Mouse (Mus musculus): Measurements from ENCODE around the gene Tescl. TPM values are rescaled to one million over a fixed set of nuclear protein-coding genes. Genes with fewer than 3 reads are reported as not detected.

Tescl gene
- polyA plus RNA-seq, 1 experiment = not detected

DNA sequence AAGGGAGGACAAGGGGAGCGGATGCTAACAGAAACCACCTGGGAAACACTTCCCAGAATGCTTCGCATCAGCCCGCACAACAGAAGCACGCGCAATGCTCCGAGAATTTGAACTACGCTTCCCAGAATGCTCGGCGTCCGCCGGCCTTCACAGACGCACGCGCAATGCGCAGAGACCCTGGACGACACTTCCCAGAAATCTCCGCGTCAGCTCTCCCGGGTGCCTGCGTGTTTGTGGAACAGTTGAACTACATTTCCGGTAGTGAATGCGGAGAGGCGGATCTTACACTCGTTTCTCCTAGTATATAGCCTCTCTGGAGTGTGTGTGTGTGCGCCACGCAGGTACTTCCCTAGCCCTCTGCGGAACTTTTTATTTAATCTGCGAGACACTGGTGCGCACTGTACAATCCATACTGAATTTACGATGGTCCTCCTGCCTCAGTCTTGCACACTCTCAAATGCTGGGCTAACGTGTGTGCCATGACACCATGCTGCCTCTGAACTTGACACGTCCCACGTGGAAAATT is 17.1 kb downstream of the Tescl start, which contains the start of gene Zfp94:
Gene Zfp94 (minus strand): TSS at position 100 of the 526 bp plus-strand sequence.
- H3K27ac ChIP-seq (ENCODE audit: insufficient read depth, low read length) = peak within 1 kb of the TSS; percentile 37
- peaks cover 2% of the 10 kb centered on the region; the same call in 1 of the 2 replicates for H3K4me1 ChIP-seq (ENCODE audit: control insufficient read depth, insufficient read depth, low read length)
- TF ChIP-seq CTCF (IDR thresholded peaks at IDR 0.05; ENCODE audit: borderline replicate concordance, insufficient read depth, low read length) = no peak
- peak; percentile 78 for TF ChIP-seq POLR2A (IDR thresholded peaks at IDR 0.05; ENCODE audit: low read depth, low read length)
- H3K4me3 ChIP-seq (ENCODE audit: insufficient read depth, low read length) = peak within 1 kb of the TSS; percentile 69

DNA sequence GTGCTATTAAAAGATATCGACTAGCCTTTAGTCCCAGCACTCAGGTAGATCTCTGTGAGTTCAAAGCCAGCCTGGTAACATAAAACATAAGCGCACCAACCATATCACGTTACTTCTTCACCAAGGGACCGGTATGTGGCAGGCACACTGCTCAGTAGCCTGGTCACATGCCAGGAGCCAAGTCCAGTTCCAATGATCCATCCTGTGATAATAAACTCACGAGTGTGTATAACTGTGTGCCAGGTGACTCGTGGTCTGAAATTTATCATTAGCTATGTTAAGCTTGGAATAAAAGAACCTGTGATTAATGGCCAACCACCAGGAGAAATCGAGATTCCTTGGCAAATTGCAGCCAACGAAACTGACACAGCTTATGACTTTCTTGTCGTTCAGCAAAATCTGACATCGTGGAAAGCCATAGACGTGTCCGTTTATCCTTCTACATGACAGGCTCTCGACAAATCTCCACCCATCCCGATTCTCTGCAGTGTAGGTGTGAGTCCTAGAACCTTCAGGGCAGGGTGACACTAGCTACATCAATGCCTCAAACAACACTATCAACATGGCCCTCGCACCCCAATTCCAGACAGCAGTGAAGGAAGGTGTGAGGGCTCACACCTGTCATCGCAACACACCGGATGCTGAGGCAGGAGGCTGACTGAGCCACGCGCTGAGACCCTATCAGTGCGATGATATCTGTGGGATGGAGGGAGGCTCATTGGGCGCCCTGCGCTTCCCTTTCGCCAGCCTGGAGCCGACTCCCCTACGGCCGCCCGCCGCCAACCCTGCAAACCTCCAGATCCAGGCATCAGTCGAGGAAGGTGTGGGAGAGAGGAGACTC is 17.8 kb downstream of the Tescl start:
- Histone ChIP-seq H3K4me1 (ENCODE audit: control insufficient read depth, insufficient read depth, low read length) (peaks cover 2% of the 10 kb centered on the region; the same call in 1 of the 2 replicates), H3K27ac (ENCODE audit: insufficient read depth, low read length) (no peak overlapping the region), H3K4me3 (ENCODE audit: insufficient read depth, low read length) (peak overlapping the region; percentile 69)
- 0 out of 2 replicates have a peak, but pooled peaks have one; percentile 12 for TF ChIP-seq POLR2A (IDR thresholded peaks at IDR 0.05; ENCODE audit: low read depth, low read length)
- TF ChIP-seq CTCF (IDR thresholded peaks at IDR 0.05; ENCODE audit: borderline replicate concordance, insufficient read depth, low read length) = no peak

DNA sequence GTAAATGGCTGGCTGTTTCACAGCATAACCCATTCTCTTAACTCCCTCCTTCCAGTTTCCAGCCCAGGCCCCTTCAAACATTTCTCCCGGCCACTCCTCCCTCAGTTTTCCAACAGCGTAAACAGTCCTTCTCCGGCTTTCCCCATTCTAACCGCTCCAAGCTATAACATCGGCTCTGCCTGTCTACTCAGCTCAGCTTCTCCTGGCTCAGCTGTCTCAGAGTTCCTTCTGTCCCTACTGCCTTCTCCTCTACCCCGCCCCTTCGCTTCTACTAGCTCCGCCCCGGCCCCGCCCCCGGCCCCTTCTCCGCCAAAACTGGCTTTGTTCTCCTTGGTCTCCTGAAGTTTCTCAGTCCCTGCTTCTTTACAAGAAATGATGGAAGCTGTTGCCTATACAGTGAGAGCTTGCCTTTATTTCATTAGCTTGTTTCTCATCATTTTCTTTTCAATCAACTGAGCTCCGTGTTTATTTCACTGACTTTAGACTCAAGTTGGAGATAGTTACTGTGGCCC is 32.9 kb downstream of the Tescl start, which contains the start of gene Zfp61:
Gene Zfp61 (minus strand): TSS at position 462 of the 512 bp plus-strand sequence.
- Histone ChIP-seq H3K27ac (ENCODE audit: insufficient read depth, low read length) (peak within 1 kb of the TSS; percentile 65; the same call in 1 of the 2 replicates), H3K4me3 (ENCODE audit: insufficient read depth, low read length) (peak within 1 kb of the TSS; percentile 34)
- peak; percentile 89 for TF ChIP-seq POLR2A (IDR thresholded peaks at IDR 0.05; ENCODE audit: low read depth, low read length)
- no peak for TF ChIP-seq CTCF (IDR thresholded peaks at IDR 0.05; ENCODE audit: borderline replicate concordance, insufficient read depth, low read length)

DNA sequence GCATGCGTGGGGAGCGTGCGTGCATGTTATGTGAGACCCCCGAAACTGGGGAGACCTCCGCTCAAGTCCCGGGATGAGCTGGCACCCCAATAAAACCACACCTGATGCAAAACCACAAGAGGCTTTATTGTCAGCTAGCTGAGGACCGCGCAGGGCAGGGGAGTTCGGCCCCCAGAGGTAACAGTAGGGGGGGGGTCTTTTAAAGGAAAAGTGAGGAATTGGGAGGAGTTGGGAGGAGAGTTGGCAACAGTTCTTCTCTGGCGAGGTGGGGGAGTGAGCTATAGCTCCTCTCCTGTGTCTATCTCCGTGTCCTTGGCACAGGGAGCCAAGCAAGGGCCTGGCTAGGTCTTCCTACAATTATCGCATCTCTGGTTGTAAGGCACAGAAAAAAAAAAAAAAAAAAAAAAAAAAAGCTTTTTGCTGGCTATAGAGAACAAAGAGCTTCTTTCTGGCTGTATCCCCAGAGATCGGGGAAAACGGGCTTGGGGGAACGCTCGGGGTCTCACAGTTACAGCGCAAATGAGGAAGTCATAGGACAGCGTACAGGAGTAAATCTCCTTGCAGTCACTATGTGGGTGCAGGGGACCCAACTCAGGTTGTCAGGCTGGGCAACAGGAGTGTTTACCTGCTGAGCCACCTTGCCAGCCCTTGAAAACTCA is 33.8 kb downstream of the Tescl start:
- peak overlapping the region; percentile 34 for H3K4me3 ChIP-seq (ENCODE audit: insufficient read depth, low read length)
- no peak overlapping the region for H3K27ac ChIP-seq (ENCODE audit: insufficient read depth, low read length)
- no peak for TF ChIP-seq CTCF (IDR thresholded peaks at IDR 0.05; ENCODE audit: borderline replicate concordance, insufficient read depth, low read length)
- no peak for TF ChIP-seq POLR2A (IDR thresholded peaks at IDR 0.05; ENCODE audit: low read depth, low read length)
- H3K4me1 ChIP-seq (ENCODE audit: control insufficient read depth, insufficient read depth, low read length) = peaks cover 2% of the 10 kb centered on the region; the same call in 1 of the 2 replicates

More for the DNA sequence above, 32.9 kb downstream of the Tescl start, which contains the start of gene Zfp61:
- H3K4me1 ChIP-seq (ENCODE audit: control insufficient read depth, insufficient read depth, low read length) = peaks cover 2% of the 10 kb centered on the region; the same call in 1 of the 2 replicates

DNA sequence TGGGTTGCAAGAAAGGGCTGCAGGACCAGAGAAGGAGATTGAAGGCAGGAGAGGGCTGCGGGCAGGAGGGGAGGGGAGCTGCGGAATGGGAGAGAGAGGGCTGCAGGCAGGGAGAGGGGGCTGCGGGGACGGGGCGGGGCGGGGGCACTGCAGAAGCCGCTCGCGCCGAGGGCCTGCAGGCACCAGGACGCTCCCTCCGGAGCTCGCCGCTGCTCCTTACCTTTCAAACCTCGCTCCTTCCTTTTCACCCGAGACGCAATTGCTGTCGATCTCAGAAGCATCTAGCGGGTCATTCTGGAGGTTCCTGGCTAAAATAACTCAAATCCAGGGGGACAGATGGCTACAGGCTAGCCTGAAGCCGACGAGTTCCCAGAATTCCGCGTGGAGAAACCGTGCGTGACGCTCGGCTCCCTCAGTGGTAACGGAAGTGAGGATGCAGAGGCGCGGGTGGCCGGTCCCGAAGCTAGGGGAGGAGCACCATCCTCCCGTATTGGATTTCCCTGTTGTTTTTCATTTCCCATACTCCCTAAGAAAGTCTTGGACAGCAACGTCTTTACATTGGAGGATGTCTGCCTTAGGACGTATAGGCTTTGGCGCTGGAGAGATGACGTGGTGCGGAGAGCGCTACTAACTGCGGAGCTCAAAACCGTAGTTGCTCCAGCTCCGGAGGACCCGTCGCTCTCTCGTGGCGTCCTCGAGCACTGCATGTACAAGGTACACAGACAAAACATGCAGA is 34.6 kb downstream of the Tescl start:
- Histone ChIP-seq H3K4me3 (ENCODE audit: insufficient read depth, low read length) (peak overlapping the region; percentile 82), H3K4me1 (ENCODE audit: control insufficient read depth, insufficient read depth, low read length) (peaks cover 2% of the 10 kb centered on the region; the same call in 1 of the 2 replicates)
- TF ChIP-seq POLR2A (IDR thresholded peaks at IDR 0.05; ENCODE audit: low read depth, low read length) = peak; percentile 88
- TF ChIP-seq CTCF (IDR thresholded peaks at IDR 0.05; ENCODE audit: borderline replicate concordance, insufficient read depth, low read length) = peak; percentile 48; the same call in 1 of the 2 replicates

DNA sequence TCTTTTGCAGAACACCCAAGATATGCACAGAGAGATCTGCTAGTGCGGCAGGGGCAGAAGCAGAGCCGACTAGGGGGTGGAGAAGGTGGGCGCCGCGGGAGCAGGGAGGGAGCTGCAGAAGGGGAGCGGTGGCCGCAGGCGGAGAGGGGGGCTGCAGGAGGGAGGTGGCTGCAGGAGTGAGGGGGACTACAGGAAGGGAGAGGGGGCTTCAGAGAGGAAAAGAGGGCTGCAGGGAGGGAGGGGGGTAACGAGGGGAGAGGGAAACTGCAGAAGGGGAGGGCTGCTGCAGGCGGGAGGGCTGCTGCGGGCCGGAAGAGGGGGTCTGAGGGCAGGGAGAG is 35.1 kb downstream of the Tescl start:
- no peak overlapping the region for H3K27ac ChIP-seq (ENCODE audit: insufficient read depth, low read length)
- peak overlapping the region; percentile 82 for H3K4me3 ChIP-seq (ENCODE audit: insufficient read depth, low read length)
- peaks cover 2% of the 10 kb centered on the region; the same call in 1 of the 2 replicates for H3K4me1 ChIP-seq (ENCODE audit: control insufficient read depth, insufficient read depth, low read length)
- TF ChIP-seq CTCF (IDR thresholded peaks at IDR 0.05; ENCODE audit: borderline replicate concordance, insufficient read depth, low read length) (no peak), POLR2A (IDR thresholded peaks at IDR 0.05; ENCODE audit: low read depth, low read length) (no peak)

More for the DNA sequence above, 34.6 kb downstream of the Tescl start:
- peak overlapping the region; percentile 81 for H3K27ac ChIP-seq (ENCODE audit: insufficient read depth, low read length)

DNA sequence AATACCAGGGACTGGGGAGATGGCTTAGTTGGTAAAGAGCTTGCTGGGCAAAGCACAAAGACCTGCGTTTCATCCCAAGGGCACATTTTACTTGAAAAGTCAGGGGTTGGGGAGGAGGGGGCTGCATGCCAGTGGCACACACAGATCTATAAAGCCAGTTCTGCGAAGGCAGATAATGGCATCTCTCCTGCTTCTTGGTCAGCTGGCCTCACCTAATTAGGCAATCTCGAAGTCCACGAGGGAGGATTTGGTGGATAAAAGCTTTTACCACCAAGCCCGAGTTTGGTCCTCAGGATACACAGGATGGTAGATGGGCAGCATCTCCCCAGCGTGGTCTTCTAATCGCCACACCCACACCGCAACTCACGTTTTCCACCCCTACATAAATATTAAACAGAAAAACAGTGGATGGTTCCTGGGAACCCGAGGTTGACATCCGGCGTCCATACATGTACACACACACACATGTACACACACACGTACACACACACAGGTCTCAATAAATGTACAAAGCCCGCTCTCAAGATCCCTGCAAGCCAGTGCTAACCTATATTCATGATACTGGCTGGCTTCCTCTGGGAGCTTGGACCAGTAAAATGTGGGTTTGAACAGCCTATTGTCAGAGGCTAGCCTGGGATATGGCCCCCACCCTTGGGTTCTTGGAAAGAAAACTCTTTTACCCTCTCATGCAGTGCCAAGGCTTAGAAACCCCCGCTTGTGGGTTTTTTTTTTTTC is 36.2 kb downstream of the Tescl start:
- TF ChIP-seq CTCF (IDR thresholded peaks at IDR 0.05; ENCODE audit: borderline replicate concordance, insufficient read depth, low read length) (no peak), POLR2A (IDR thresholded peaks at IDR 0.05; ENCODE audit: low read depth, low read length) (no peak)
- Histone ChIP-seq H3K4me1 (ENCODE audit: control insufficient read depth, insufficient read depth, low read length) (peaks cover 2% of the 10 kb centered on the region; the same call in 1 of the 2 replicates), H3K4me3 (ENCODE audit: insufficient read depth, low read length) (0 out of 2 replicates have a peak overlapping the region, but pooled peaks have one; percentile 82), H3K27ac (ENCODE audit: insufficient read depth, low read length) (no peak overlapping the region)

DNA sequence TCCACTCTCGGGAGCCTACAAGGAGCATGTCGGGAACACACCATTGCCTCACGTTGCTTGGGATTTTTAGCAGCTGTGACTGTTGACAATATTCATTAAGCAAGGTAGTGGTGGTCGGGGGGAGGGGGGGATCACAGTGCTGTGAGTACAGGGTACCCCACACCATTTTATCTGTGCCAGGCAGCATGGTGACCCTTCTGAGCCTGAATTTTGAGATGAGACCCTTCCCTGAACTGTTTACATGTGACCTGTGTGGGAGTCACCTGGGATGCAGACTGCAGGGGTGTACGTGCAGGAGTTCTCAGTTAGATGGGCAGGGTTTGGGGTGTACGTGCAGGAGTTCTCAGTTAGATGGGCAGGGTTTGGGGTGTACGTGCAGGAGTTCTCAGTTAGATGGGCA is 37.4 kb downstream of the Tescl start:
- Histone ChIP-seq H3K27ac (ENCODE audit: insufficient read depth, low read length) (no peak overlapping the region), H3K4me1 (ENCODE audit: control insufficient read depth, insufficient read depth, low read length) (peaks cover 2% of the 10 kb centered on the region; the same call in 1 of the 2 replicates), H3K4me3 (ENCODE audit: insufficient read depth, low read length) (no peak overlapping the region)
- TF ChIP-seq CTCF (IDR thresholded peaks at IDR 0.05; ENCODE audit: borderline replicate concordance, insufficient read depth, low read length) (no peak), POLR2A (IDR thresholded peaks at IDR 0.05; ENCODE audit: low read depth, low read length) (no peak)

All from embryonic fibroblast, embryonic 13.5 days (primary cell).